25 mouse cellular contexts compared by ENCODE assay signal in genomic region chr9:71326261-71326660, GRCm38 (mm10).
DNase-seq lines count a peak whose midpoint lies in the region; ATAC-seq lines count a peak whose summit lies in the region.
"Had no signal": no experiment of that assay in that cellular context is flagged by ENCODE, and none has a peak within 500 bp of the region (broad histone marks: within the 10 kb centered on the region; RNA-seq: fewer than 3 reads in every experiment).

No protein-coding gene starts in this region.

- no peaks in the 10 kb centered on the region for H3K36me3 ChIP-seq in heart, embryonic 10.5 days
- H3K36me3 ChIP-seq in embryonic facial prominence, embryonic 10.5 days (replicated peaks), result no peaks in the 10 kb centered on the region
- H3K36me3 ChIP-seq in embryonic facial prominence, embryonic 12.5 days, result no peaks in the 10 kb centered on the region
- H3K36me3 ChIP-seq in limb, embryonic 11.5 days (ENCODE audit: control insufficient read depth, insufficient read depth, low read length), result no peaks in the 10 kb centered on the region
- H3K36me3 ChIP-seq in neural tube, embryonic 15.5 days, result no peaks in the 10 kb centered on the region
- H3K36me3 ChIP-seq: forebrain, embryonic 15.5 days; lung, embryonic 15.5 days; midbrain, embryonic 10.5 days; midbrain, embryonic 15.5 days had no signal

- H3K4me1 ChIP-seq in heart, embryonic 10.5 days, result peaks cover 22% of the 10 kb centered on the region
- H3K4me1 ChIP-seq in embryonic facial prominence, embryonic 10.5 days, result peaks cover 22% of the 10 kb centered on the region
- H3K4me1 ChIP-seq in embryonic facial prominence, embryonic 12.5 days, result peaks cover 16% of the 10 kb centered on the region
- peaks cover 11% of the 10 kb centered on the region for H3K4me1 ChIP-seq in limb, embryonic 11.5 days (ENCODE audit: control insufficient read depth, insufficient read depth, low read length)
- no peaks in the 10 kb centered on the region for H3K4me1 ChIP-seq in neural tube, embryonic 15.5 days
- H3K4me1 ChIP-seq: forebrain, embryonic 15.5 days; midbrain, embryonic 15.5 days had no signal

- H3K9me3 ChIP-seq in heart, embryonic 10.5 days, result no peaks in the 10 kb centered on the region
- H3K9me3 ChIP-seq in embryonic facial prominence, embryonic 10.5 days, result no peaks in the 10 kb centered on the region
- no peaks in the 10 kb centered on the region for H3K9me3 ChIP-seq in embryonic facial prominence, embryonic 12.5 days
- no peaks in the 10 kb centered on the region for H3K9me3 ChIP-seq in limb, embryonic 11.5 days (ENCODE audit: control insufficient read depth, low read length)
- no peaks in the 10 kb centered on the region for H3K9me3 ChIP-seq in neural tube, embryonic 15.5 days (replicated peaks)
- H3K9me3 ChIP-seq: forebrain, embryonic 15.5 days; lung, embryonic 15.5 days; midbrain, embryonic 10.5 days; midbrain, embryonic 15.5 days had no signal

- DNase-seq in heart, embryonic 10.5 days (ENCODE audit: low spot score), result no peak
- no peak for DNase-seq in heart, postnatal 14 days
- DNase-seq in embryonic facial prominence, embryonic 10.5 days (ENCODE audit: low spot score), result peak; percentile 63
- no peak for DNase-seq in limb, embryonic 11.5 days (ENCODE audit: low spot score)
- no peak for DNase-seq in right cerebral cortex, postnatal 10 days (ENCODE audit: low spot score in 2 of 2)
- DNase-seq: adrenal gland, postnatal 10 days; B cell, adult 2 months; cerebellum, adult 8-10 months; gastrocnemius, adult 2 months; kidney, postnatal 4 days; left cerebral cortex, postnatal 4 days; spleen, adult 18-20 months; thymus, adult 2 months; thymus, postnatal 36 days had no signal

- 0 out of 2 replicates have a peak overlapping the region, but pooled peaks have one; percentile 22 for H3K27ac ChIP-seq in heart, embryonic 10.5 days
- peak overlapping the region; percentile 70 for H3K27ac ChIP-seq in embryonic facial prominence, embryonic 10.5 days (replicated peaks)
- 0 out of 2 replicates have a peak overlapping the region, but pooled peaks have one; percentile 48 for H3K27ac ChIP-seq in embryonic facial prominence, embryonic 12.5 days
- peak overlapping the region; percentile 42; the same call in 1 of the 2 replicates for H3K27ac ChIP-seq in limb, embryonic 11.5 days (replicated peaks; ENCODE audit: low read depth, low read length)
- H3K27ac ChIP-seq in neural tube, embryonic 15.5 days (replicated peaks), result no peak overlapping the region
- H3K27ac ChIP-seq: forebrain, embryonic 15.5 days; gastrocnemius, adult 2 months; hindbrain, embryonic 14.5 days; kidney, postnatal 0 days; lung, embryonic 15.5 days; midbrain, embryonic 10.5 days; midbrain, embryonic 15.5 days had no signal

- no peak for ATAC-seq in embryonic facial prominence, embryonic 12.5 days (ENCODE audit: insufficient number of reproducible peaks, insufficient read depth, low FRiP score, low TSS enrichment)
- ATAC-seq in limb, embryonic 11.5 days (ENCODE audit: insufficient number of reproducible peaks, low FRiP score, low TSS enrichment, low read depth), result no peak
- ATAC-seq in neural tube, embryonic 15.5 days (ENCODE audit: low FRiP score), result no peak
- ATAC-seq: forebrain, embryonic 15.5 days; intestine, postnatal 0 days; midbrain, embryonic 15.5 days had no signal

- no peak overlapping the region for H3K9ac ChIP-seq in embryonic facial prominence, embryonic 12.5 days
- no peak overlapping the region for H3K9ac ChIP-seq in limb, embryonic 11.5 days (ENCODE audit: low read length)
- no peak overlapping the region for H3K9ac ChIP-seq in neural tube, embryonic 15.5 days (replicated peaks)
- H3K9ac ChIP-seq: forebrain, embryonic 15.5 days; hindbrain, embryonic 14.5 days; lung, embryonic 15.5 days; midbrain, embryonic 15.5 days had no signal

- WGBS in heart, embryonic 10.5 days, result 60% methylated on average over 4 of the region's 4 CpGs
- WGBS in embryonic facial prominence, embryonic 10.5 days, result 31% methylated on average over 4 of the region's 4 CpGs
- WGBS in embryonic facial prominence, embryonic 12.5 days, result 20% methylated on average over 4 of the region's 4 CpGs
- WGBS in limb, embryonic 11.5 days, result 51% methylated on average over 4 of the region's 4 CpGs
- WGBS in neural tube, embryonic 15.5 days, result 73% methylated on average over 4 of the region's 4 CpGs

- 0 out of 2 replicates have a peak, but pooled peaks cover 3% of the 10 kb centered on the region for H3K27me3 ChIP-seq in heart, embryonic 10.5 days (ENCODE audit: insufficient read depth, poor library complexity, severe bottlenecking)
- peaks cover 10% of the 10 kb centered on the region; the same call in 1 of the 2 replicates for H3K27me3 ChIP-seq in embryonic facial prominence, embryonic 10.5 days (replicated peaks; ENCODE audit: low read depth, poor library complexity, severe bottlenecking)
- no peaks in the 10 kb centered on the region for H3K27me3 ChIP-seq in embryonic facial prominence, embryonic 12.5 days
- H3K27me3 ChIP-seq in limb, embryonic 11.5 days (ENCODE audit: control insufficient read depth, insufficient read depth, low read length), result no peaks in the 10 kb centered on the region
- H3K27me3 ChIP-seq in neural tube, embryonic 15.5 days (replicated peaks), result no peaks in the 10 kb centered on the region
- H3K27me3 ChIP-seq: CH12.LX; forebrain, embryonic 15.5 days; lung, embryonic 15.5 days; midbrain, embryonic 15.5 days had no signal

- no peak overlapping the region for H3K4me2 ChIP-seq in embryonic facial prominence, embryonic 12.5 days (replicated peaks)
- H3K4me2 ChIP-seq in limb, embryonic 11.5 days (ENCODE audit: low read depth, severe bottlenecking), result no peak overlapping the region; the same call in 1 of the 2 replicates
- no peak overlapping the region for H3K4me2 ChIP-seq in neural tube, embryonic 15.5 days
- H3K4me2 ChIP-seq: forebrain, embryonic 15.5 days; hindbrain, embryonic 14.5 days; liver, embryonic 11.5 days; lung, embryonic 15.5 days; midbrain, embryonic 15.5 days had no signal

- no peak overlapping the region for H3K4me3 ChIP-seq in heart, embryonic 10.5 days
- H3K4me3 ChIP-seq in embryonic facial prominence, embryonic 10.5 days, result no peak overlapping the region
- H3K4me3 ChIP-seq in embryonic facial prominence, embryonic 12.5 days, result no peak overlapping the region
- no peak overlapping the region for H3K4me3 ChIP-seq in limb, embryonic 11.5 days (ENCODE audit: low read depth, low read length)
- H3K4me3 ChIP-seq in neural tube, embryonic 15.5 days (replicated peaks), result no peak overlapping the region
- H3K4me3 ChIP-seq: forebrain, embryonic 15.5 days; gastrocnemius, adult 2 months; lung, embryonic 15.5 days; midbrain, embryonic 10.5 days; midbrain, embryonic 15.5 days had no signal

- intact Hi-C loops in heart, postnatal 14 days (cut with DNase I), result no loop called here
